Mouse (Mus musculus) E14TG2a.4 (cell line): ENCODE results near the gene Tmem121.

Experiments
- H3K27me3 ChIP-seq: 2 replicates; pipeline ENCODE4 v1.6.1; 2014; ENCODE audit warnings: low read length, control low read depth; ENCODE audit not compliant: insufficient read depth
- H3K36me3 ChIP-seq: 2 replicates; pipeline ENCODE4 v1.6.1; 2014; ENCODE audit warnings: low read length, control low read depth; ENCODE audit not compliant: insufficient read depth
- H3K4me1 ChIP-seq: replicated peaks from 2 replicates; pipeline ENCODE4 v1.6.1; 2014; ENCODE audit warnings: low read depth, low read length, control low read depth
- H3K4me3 ChIP-seq: replicated peaks from 2 replicates; pipeline ENCODE4 v1.5.1; 2014; ENCODE audit warnings: mild to moderate bottlenecking, low read length
- H3K9me3 ChIP-seq: 2 replicates; pipeline ENCODE4 v1.6.1; 2014; ENCODE audit warnings: low read length, control low read depth
- CTCF ChIP-seq: conservative IDR thresholded peaks from 2 replicates; pipeline ENCODE4 v1.5.1; 2014; ENCODE audit warnings: low read length
- NANOG ChIP-seq: IDR thresholded peaks from 2 replicates; pipeline ENCODE4 v1.6.1; 2014; ENCODE audit warnings: borderline replicate concordance, low read length, mixed read lengths
- POU5F1 ChIP-seq: IDR thresholded peaks from 2 replicates; pipeline ENCODE4 v1.6.1; 2014; ENCODE audit warnings: low read length, borderline replicate concordance

Tmem121 gene

GRCm38 (mm10) chr12:113217306-113218242, 31.8 kb downstream of the Tmem121 start:
- peaks cover 17% of the 10 kb centered on the region for H3K4me1 ChIP-seq
- no peak for TF ChIP-seq NANOG
- TF ChIP-seq POU5F1 = no peak
- TF ChIP-seq CTCF = peak; percentile 92
- no peak overlapping the region for H3K4me3 ChIP-seq

GRCm38 (mm10) chr12:113219867-113220266, 34.1 kb downstream of the Tmem121 start:
- Histone ChIP-seq H3K4me3 (no peak overlapping the region), H3K36me3 (no peaks in the 10 kb centered on the region), H3K9me3 (no peaks in the 10 kb centered on the region), H3K27me3 (no peaks in the 10 kb centered on the region), H3K4me1 (peaks cover 16% of the 10 kb centered on the region)
- TF ChIP-seq CTCF (peak; percentile 91), NANOG (no peak)

More at GRCm38 (mm10) chr12:113217306-113218242, 31.8 kb downstream of the Tmem121 start:
- no peaks in the 10 kb centered on the region for H3K9me3 ChIP-seq
- H3K27me3 ChIP-seq = peaks cover 8% of the 10 kb centered on the region; the same call in 1 of the 2 replicates
- no peaks in the 10 kb centered on the region for H3K36me3 ChIP-seq

GRCm38 (mm10) chr12:113220447-113220846, 34.7 kb downstream of the Tmem121 start:
- H3K4me1 ChIP-seq = peaks cover 16% of the 10 kb centered on the region
- H3K4me3 ChIP-seq = no peak overlapping the region
- TF ChIP-seq NANOG (no peak), CTCF (peak; percentile 73)
- H3K9me3 ChIP-seq = no peaks in the 10 kb centered on the region
- no peaks in the 10 kb centered on the region for H3K36me3 ChIP-seq
- H3K27me3 ChIP-seq = no peaks in the 10 kb centered on the region

GRCm38 (mm10) chr12:113221289-113221688, 35.6 kb downstream of the Tmem121 start:
- TF ChIP-seq NANOG (no peak), POU5F1 (no peak), CTCF (peak; percentile 63)
- H3K36me3 ChIP-seq = no peaks in the 10 kb centered on the region
- H3K4me3 ChIP-seq = no peak overlapping the region
- H3K27me3 ChIP-seq = no peaks in the 10 kb centered on the region
- no peaks in the 10 kb centered on the region for H3K9me3 ChIP-seq
- H3K4me1 ChIP-seq = peaks cover 13% of the 10 kb centered on the region

- peaks cover 13% of the 10 kb centered on the region for H3K4me1 ChIP-seq
- H3K9me3 ChIP-seq = no peaks in the 10 kb centered on the region
- no peaks in the 10 kb centered on the region for H3K27me3 ChIP-seq
- no peaks in the 10 kb centered on the region for H3K36me3 ChIP-seq
- no peak overlapping the region for H3K4me3 ChIP-seq
- no peak for TF ChIP-seq POU5F1
- no peak for TF ChIP-seq NANOG
- peak; percentile 83 for TF ChIP-seq CTCF
Observed at GRCm38 (mm10) chr12:113222121-113222636, 36.4 kb downstream of the Tmem121 start.

- TF ChIP-seq POU5F1 (no peak), CTCF (peak; percentile 57)
- no peak overlapping the region for H3K4me3 ChIP-seq
- H3K27me3 ChIP-seq = no peaks in the 10 kb centered on the region
- H3K36me3 ChIP-seq = no peaks in the 10 kb centered on the region
- no peaks in the 10 kb centered on the region for H3K9me3 ChIP-seq
- H3K4me1 ChIP-seq = peaks cover 13% of the 10 kb centered on the region
Observed at GRCm38 (mm10) chr12:113222748-113223147, 37.0 kb downstream of the Tmem121 start.

GRCm38 (mm10) chr12:113224206-113224605, 38.5 kb downstream of the Tmem121 start:
- no peaks in the 10 kb centered on the region for H3K9me3 ChIP-seq
- no peak overlapping the region for H3K4me3 ChIP-seq
- no peaks in the 10 kb centered on the region for H3K36me3 ChIP-seq
- no peak for TF ChIP-seq POU5F1
- TF ChIP-seq CTCF = peak; percentile 26
- no peaks in the 10 kb centered on the region for H3K27me3 ChIP-seq
- H3K4me1 ChIP-seq = peaks cover 13% of the 10 kb centered on the region

- TF ChIP-seq POU5F1 = no peak
- no peak for TF ChIP-seq CTCF
- no peak for TF ChIP-seq NANOG
- no peaks in the 10 kb centered on the region for H3K27me3 ChIP-seq
Observed at GRCm38 (mm10) chr12:113224687-113225091, 39.0 kb downstream of the Tmem121 start.

More at GRCm38 (mm10) chr12:113224687-113225091, 39.0 kb downstream of the Tmem121 start:
- Histone ChIP-seq H3K4me3 (no peak overlapping the region), H3K4me1 (peaks cover 13% of the 10 kb centered on the region), H3K9me3 (no peaks in the 10 kb centered on the region), H3K36me3 (no peaks in the 10 kb centered on the region)
